Mouse (Mus musculus): ENCODE measurements around the gene Yars. TPM values are rescaled to one million over a fixed set of nuclear protein-coding genes. Genes with fewer than 3 reads are reported as not detected.

Gene Yars
- polyA plus RNA-seq, 1 experiment from 2014 or later = 85.0 TPM

DNA sequence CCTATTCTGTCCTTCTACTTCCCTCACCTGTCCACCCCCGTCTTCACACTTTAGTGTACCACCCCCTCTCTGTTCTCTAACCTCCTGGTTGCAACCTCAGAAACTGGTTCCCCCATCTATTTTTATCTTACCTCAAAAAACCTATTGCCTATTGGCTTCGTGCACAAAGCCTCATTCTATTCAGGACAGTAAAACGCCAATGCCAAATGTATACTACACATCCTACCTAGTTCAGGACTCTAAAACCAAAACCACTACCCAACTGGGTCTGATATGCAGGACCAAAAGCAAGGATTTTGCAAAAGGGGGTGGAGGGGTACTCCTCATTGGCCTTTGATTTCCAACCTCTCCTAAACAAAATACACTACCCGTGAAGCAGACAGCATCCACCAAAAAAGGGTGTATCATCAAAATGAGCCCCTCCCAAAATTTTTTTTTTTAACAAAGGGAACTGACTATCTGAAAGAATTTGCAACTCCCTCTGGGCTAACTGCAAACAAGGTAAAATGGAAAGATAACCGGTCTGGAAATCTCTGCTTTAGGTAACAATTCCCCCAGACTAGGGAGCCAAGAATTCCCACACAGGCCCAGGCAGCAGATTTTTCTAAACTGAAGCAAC lies 1.4 kb upstream of the Yars start:
- H3K4me2 ChIP-seq (replicated peaks; ENCODE audit: low read depth, low read length) = peak overlapping the region; percentile 70
- H3K9me3 ChIP-seq (ENCODE audit: low read length) = no peaks in the 10 kb centered on the region
- H3K4me1 ChIP-seq (ENCODE audit: insufficient read depth, low read length) = peaks cover 31% of the 10 kb centered on the region
- no peaks in the 10 kb centered on the region for H3K27me3 ChIP-seq (ENCODE audit: insufficient read depth, low read length)
- ATAC-seq (ENCODE audit: low FRiP score, low TSS enrichment) = no peak
- 35% methylated on average over 5 of the region's 5 CpGs for WGBS
- H3K36me3 ChIP-seq (ENCODE audit: insufficient read depth, low read length) = 0 out of 2 replicates have a peak, but pooled peaks cover 5% of the 10 kb centered on the region
- peak overlapping the region; percentile 91 for H3K9ac ChIP-seq (replicated peaks; ENCODE audit: low read length)
- H3K4me3 ChIP-seq (ENCODE audit: low read length) = peak overlapping the region; percentile 84
- H3K27ac ChIP-seq (ENCODE audit: low read length) = peak overlapping the region; percentile 93

DNA sequence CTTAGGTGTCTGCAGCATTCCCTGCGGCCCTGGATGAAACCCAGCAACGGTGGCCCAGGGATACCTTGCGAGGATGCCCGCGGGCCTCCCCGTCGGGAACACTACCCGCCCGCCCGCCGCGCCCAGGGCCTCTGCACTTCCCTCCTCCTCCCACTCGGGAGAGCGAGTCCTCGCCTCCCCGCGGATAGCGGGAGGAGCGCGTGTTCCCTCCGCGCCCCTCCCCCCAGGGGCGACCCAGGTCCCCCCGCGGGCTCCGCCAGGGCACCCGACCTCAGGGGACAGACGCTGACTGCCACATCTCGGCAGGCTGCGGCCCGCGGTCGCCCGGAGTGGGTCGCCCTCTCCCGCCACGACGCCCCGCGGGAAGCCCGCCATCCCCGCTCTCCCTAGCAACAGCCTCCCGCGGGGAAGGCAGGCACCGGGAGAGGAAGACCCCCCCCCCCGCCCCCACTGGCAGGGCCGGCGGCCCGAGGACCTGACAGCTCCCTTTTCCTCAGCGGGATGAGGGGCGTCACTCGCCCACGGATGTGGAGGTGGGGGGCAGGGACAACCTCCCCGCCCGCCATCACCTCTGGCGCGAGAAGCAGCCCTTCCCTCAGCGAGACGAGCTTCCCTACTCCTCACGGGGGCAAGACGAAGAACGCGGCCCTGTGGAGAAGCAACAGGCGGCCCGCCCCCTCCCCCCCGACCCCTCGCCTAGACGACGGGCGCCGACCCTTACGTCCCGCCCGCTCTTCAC lies 588 bp upstream of the Yars start:
- Histone ChIP-seq H3K9ac (replicated peaks; ENCODE audit: low read length) (peak overlapping the region; percentile 91), H3K4me3 (ENCODE audit: low read length) (peak overlapping the region; percentile 84), H3K9me3 (ENCODE audit: low read length) (no peaks in the 10 kb centered on the region), H3K4me1 (ENCODE audit: insufficient read depth, low read length) (peaks cover 31% of the 10 kb centered on the region), H3K36me3 (ENCODE audit: insufficient read depth, low read length) (0 out of 2 replicates have a peak, but pooled peaks cover 5% of the 10 kb centered on the region), H3K4me2 (replicated peaks; ENCODE audit: low read depth, low read length) (peak overlapping the region; percentile 70), H3K27me3 (ENCODE audit: insufficient read depth, low read length) (no peaks in the 10 kb centered on the region), H3K27ac (ENCODE audit: low read length) (peak overlapping the region; percentile 93)
- peak; percentile 77 for ATAC-seq (ENCODE audit: low FRiP score, low TSS enrichment)
- WGBS = under 1% methylated on average over 57 of the region's 74 CpGs

DNA sequence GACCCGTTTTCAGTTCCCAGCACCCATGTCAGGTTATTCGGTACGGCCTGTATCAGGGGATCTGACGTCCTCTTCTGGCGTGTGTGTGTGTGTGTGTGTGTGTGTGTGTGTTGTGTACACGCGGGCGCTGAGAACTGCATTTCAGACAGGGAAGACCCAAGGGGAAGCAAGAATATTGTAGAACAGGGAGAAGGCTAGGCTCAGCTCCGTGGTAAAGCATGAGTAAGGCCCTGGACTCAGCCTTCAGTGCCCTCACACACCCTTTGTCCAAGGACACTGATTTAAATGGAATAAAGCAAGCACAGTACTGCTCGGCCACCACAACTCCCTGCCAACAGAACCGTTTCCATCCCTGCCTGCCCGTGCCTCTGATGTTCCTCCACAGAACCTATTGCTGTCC lies 978 bp downstream of the Yars start:
- 1% methylated on average over 12 of the region's 12 CpGs for WGBS
- H3K4me2 ChIP-seq (replicated peaks; ENCODE audit: low read depth, low read length) = peak overlapping the region; percentile 73
- no peak for ATAC-seq (ENCODE audit: low FRiP score, low TSS enrichment)
- H3K4me1 ChIP-seq (ENCODE audit: insufficient read depth, low read length) = peaks cover 31% of the 10 kb centered on the region
- H3K27me3 ChIP-seq (ENCODE audit: insufficient read depth, low read length) = no peaks in the 10 kb centered on the region
- H3K36me3 ChIP-seq (ENCODE audit: insufficient read depth, low read length) = 0 out of 2 replicates have a peak, but pooled peaks cover 5% of the 10 kb centered on the region
- no peaks in the 10 kb centered on the region for H3K9me3 ChIP-seq (ENCODE audit: low read length)
- peak overlapping the region; percentile 89 for H3K9ac ChIP-seq (replicated peaks; ENCODE audit: low read length)
- H3K27ac ChIP-seq (ENCODE audit: low read length) = peak overlapping the region; percentile 92
- peak overlapping the region; percentile 84 for H3K4me3 ChIP-seq (ENCODE audit: low read length)

DNA sequence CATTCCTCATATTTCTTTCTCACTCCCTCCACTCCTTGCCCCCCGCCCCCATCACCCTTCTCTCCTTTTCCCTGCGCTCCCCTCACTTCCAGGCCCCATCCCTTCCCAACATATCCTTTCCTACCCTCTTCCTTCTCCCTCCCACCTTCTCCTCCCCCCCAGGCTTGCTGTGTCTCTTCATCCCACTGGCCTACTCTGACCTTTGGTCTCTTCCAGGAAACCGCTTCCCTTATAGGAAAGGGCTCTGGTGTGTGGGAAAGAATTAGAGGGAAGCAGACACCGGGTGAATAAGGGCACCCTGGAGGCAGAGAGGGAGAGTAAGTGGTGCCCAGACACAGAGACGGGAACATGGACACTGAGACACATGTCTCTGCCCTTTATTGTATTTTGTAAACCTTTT lies 2.1 kb downstream of the Yars start:
- Histone ChIP-seq H3K9me3 (ENCODE audit: low read length) (no peaks in the 10 kb centered on the region), H3K4me3 (ENCODE audit: low read length) (no peak overlapping the region), H3K27me3 (ENCODE audit: insufficient read depth, low read length) (no peaks in the 10 kb centered on the region), H3K27ac (ENCODE audit: low read length) (no peak overlapping the region), H3K36me3 (ENCODE audit: insufficient read depth, low read length) (peaks cover 10% of the 10 kb centered on the region), H3K9ac (replicated peaks; ENCODE audit: low read length) (no peak overlapping the region), H3K4me1 (ENCODE audit: insufficient read depth, low read length) (peaks cover 31% of the 10 kb centered on the region), H3K4me2 (replicated peaks; ENCODE audit: low read depth, low read length) (peak overlapping the region; percentile 73; the same call in 1 of the 2 replicates)
- WGBS = 55% methylated on average over 5 of the region's 5 CpGs
- no peak for ATAC-seq (ENCODE audit: low FRiP score, low TSS enrichment)

DNA sequence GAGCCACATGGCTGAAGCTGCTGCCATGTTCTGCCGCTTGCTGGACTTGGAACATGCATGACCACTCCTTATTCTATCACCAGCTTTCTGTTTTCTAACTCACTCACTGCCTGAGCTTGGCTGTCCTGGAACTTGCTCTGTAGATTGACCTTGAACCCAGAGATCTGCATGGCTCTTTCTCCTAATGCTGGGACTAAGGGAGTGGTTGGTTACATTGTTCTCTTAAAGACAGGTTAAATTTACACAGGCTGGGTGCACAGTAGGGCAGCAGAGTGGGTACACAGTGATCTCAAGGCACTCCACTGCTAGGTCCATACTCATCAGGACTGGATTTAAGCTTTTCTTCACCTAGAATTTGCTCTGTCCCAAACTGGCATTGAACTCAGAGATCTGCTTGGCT lies 4.7 kb downstream of the Yars start:
- Histone ChIP-seq H3K4me2 (replicated peaks; ENCODE audit: low read depth, low read length) (no peak overlapping the region), H3K4me3 (ENCODE audit: low read length) (no peak overlapping the region), H3K4me1 (ENCODE audit: insufficient read depth, low read length) (peaks cover 18% of the 10 kb centered on the region), H3K9ac (replicated peaks; ENCODE audit: low read length) (no peak overlapping the region), H3K27me3 (ENCODE audit: insufficient read depth, low read length) (no peaks in the 10 kb centered on the region), H3K9me3 (ENCODE audit: low read length) (no peaks in the 10 kb centered on the region), H3K27ac (ENCODE audit: low read length) (no peak overlapping the region), H3K36me3 (ENCODE audit: insufficient read depth, low read length) (peaks cover 26% of the 10 kb centered on the region)
- 100% methylated on average over 1 of the region's 1 CpGs for WGBS
- no peak for ATAC-seq (ENCODE audit: low FRiP score, low TSS enrichment)

DNA sequence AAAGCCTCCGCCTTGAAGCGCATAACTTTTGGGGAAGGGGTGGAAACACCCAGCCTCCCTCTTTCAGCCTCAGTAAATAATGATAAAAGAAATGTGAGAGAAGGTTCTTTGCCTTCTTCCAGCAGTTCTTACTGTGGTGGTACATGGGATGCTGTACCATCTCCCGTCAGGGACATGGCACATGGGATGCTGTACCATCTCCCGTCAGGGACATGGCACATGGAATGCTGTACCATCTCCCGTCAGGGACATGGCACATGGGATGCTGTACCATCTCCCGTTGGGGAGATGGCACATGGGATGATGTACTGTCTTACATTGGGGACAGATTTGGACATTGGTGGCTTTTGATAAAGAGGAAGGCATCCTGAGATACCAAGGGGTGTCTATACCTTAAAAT lies 8.0 kb downstream of the Yars start:
- no peak for ATAC-seq (ENCODE audit: low FRiP score, low TSS enrichment)
- Histone ChIP-seq H3K27me3 (ENCODE audit: insufficient read depth, low read length) (no peaks in the 10 kb centered on the region), H3K4me2 (replicated peaks; ENCODE audit: low read depth, low read length) (no peak overlapping the region), H3K4me3 (ENCODE audit: low read length) (no peak overlapping the region), H3K4me1 (ENCODE audit: insufficient read depth, low read length) (no peaks in the 10 kb centered on the region), H3K9me3 (ENCODE audit: low read length) (no peaks in the 10 kb centered on the region), H3K27ac (ENCODE audit: low read length) (no peak overlapping the region), H3K36me3 (ENCODE audit: insufficient read depth, low read length) (peaks cover 48% of the 10 kb centered on the region), H3K9ac (replicated peaks; ENCODE audit: low read length) (no peak overlapping the region)
- WGBS = 89% methylated on average over 6 of the region's 6 CpGs

DNA sequence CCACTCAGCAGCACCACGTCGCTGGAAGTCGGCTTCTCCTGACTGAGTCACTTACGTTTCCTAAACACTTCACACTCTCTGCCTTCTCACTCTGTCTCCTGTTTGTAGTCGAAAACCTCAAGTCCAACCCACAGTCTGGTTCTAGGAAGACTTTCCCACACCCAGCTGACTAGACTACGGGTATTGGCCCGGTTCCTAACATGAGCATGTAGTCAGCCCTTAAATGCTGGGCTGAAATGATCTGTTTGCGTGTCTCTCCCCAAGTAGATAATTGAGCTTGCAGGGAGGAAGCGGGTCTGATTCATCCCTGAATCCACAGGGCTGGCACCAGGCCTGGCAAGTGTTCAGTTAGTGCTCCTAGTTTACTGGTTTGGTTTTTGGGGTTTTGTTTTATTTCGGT lies 15.1 kb downstream of the Yars start:
- Histone ChIP-seq H3K4me2 (replicated peaks; ENCODE audit: low read depth, low read length) (no peak overlapping the region), H3K9me3 (ENCODE audit: low read length) (no peaks in the 10 kb centered on the region), H3K27ac (ENCODE audit: low read length) (no peak overlapping the region), H3K36me3 (ENCODE audit: insufficient read depth, low read length) (peaks cover 78% of the 10 kb centered on the region), H3K9ac (replicated peaks; ENCODE audit: low read length) (no peak overlapping the region), H3K27me3 (ENCODE audit: insufficient read depth, low read length) (no peaks in the 10 kb centered on the region), H3K4me1 (ENCODE audit: insufficient read depth, low read length) (no peaks in the 10 kb centered on the region), H3K4me3 (ENCODE audit: low read length) (no peak overlapping the region)
- ATAC-seq (ENCODE audit: low FRiP score, low TSS enrichment) = no peak
- 94% methylated on average over 10 of the region's 10 CpGs for WGBS

DNA sequence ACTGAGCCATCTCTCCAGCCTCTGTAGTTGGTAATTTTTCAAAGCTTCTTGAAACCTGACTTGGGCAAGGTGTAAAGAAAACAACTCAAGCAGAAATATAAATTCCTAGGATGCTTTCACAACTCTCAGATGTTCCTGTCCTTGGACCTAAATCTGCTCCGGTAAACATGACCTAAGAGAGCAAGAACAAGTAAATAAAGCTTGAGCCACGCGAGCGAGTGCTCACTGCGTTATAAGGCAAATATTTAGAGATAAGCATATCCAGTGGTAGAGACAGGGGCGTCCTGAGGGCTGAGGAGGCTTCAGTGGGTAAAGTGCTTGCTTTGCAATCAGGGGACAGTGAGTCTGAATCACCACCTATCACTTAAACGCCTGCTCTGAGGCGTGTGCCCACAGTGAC lies 17.2 kb downstream of the Yars start:
- no peak for ATAC-seq (ENCODE audit: low FRiP score, low TSS enrichment)
- Histone ChIP-seq H3K9ac (replicated peaks; ENCODE audit: low read length) (no peak overlapping the region), H3K4me3 (ENCODE audit: low read length) (no peak overlapping the region), H3K27ac (ENCODE audit: low read length) (no peak overlapping the region), H3K36me3 (ENCODE audit: insufficient read depth, low read length) (peaks cover 84% of the 10 kb centered on the region), H3K4me1 (ENCODE audit: insufficient read depth, low read length) (no peaks in the 10 kb centered on the region), H3K4me2 (replicated peaks; ENCODE audit: low read depth, low read length) (no peak overlapping the region), H3K27me3 (ENCODE audit: insufficient read depth, low read length) (no peaks in the 10 kb centered on the region), H3K9me3 (ENCODE audit: low read length) (no peaks in the 10 kb centered on the region)
- WGBS = 87% methylated on average over 8 of the region's 8 CpGs

DNA sequence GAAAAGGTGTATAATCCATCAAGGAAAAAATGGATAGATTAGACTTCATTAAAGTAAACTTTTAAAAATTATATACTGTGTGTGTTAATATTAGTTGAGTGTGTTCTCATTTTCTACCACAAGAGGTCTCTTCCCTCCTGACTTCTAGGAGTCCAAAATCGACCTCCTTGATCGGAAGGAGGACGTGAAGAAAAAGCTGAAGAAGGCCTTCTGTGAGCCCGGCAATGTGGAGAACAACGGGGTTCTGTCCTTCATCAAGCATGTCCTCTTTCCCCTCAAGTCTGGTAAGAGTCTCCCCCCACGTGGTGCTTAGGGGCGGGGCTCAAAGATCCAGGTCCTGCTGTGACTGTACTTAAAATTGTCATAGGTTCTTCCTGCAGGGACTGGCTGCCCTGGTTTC lies 19.9 kb downstream of the Yars start:
- Histone ChIP-seq H3K4me1 (ENCODE audit: insufficient read depth, low read length) (no peaks in the 10 kb centered on the region), H3K4me2 (replicated peaks; ENCODE audit: low read depth, low read length) (no peak overlapping the region), H3K27ac (ENCODE audit: low read length) (no peak overlapping the region), H3K36me3 (ENCODE audit: insufficient read depth, low read length) (peaks cover 87% of the 10 kb centered on the region), H3K27me3 (ENCODE audit: insufficient read depth, low read length) (no peaks in the 10 kb centered on the region), H3K9ac (replicated peaks; ENCODE audit: low read length) (no peak overlapping the region), H3K9me3 (ENCODE audit: low read length) (no peaks in the 10 kb centered on the region), H3K4me3 (ENCODE audit: low read length) (no peak overlapping the region)
- no peak for ATAC-seq (ENCODE audit: low FRiP score, low TSS enrichment)
- WGBS = 54% methylated on average over 7 of the region's 7 CpGs

DNA sequence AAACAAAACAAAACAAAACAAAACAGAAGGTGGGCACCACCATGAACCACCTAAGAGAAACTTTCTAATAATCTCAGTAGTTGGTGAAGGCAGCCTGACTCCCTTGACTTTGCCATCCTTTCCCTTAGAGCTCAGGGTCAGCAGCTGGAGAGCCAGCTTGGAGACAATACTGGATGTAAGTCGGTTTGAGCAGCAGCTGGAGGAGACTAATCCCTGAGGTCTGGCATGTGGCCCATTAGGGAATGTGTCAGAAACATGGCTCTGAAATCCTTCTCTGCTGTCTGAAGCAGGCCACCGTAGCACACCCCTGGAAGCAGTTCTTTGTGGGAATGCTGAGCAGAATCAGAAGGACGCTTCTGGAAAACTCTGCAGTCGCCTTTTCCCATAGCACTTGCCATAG lies 21.9 kb downstream of the Yars start:
- H3K9me3 ChIP-seq (ENCODE audit: low read length) = no peaks in the 10 kb centered on the region
- no peak overlapping the region for H3K27ac ChIP-seq (ENCODE audit: low read length)
- ATAC-seq (ENCODE audit: low FRiP score, low TSS enrichment) = no peak
- H3K4me3 ChIP-seq (ENCODE audit: low read length) = no peak overlapping the region
- no peak overlapping the region for H3K9ac ChIP-seq (replicated peaks; ENCODE audit: low read length)
- no peaks in the 10 kb centered on the region for H3K4me1 ChIP-seq (ENCODE audit: insufficient read depth, low read length)
- peaks cover 88% of the 10 kb centered on the region for H3K36me3 ChIP-seq (ENCODE audit: insufficient read depth, low read length)
- H3K27me3 ChIP-seq (ENCODE audit: insufficient read depth, low read length) = no peaks in the 10 kb centered on the region
- WGBS = 88% methylated on average over 4 of the region's 4 CpGs
- H3K4me2 ChIP-seq (replicated peaks; ENCODE audit: low read depth, low read length) = no peak overlapping the region

Measured in kidney, embryonic 16.5 days (tissue).